Comparison of ENCODE assay signal across 6 mouse cellular contexts in genomic region chr10:82571091-82571490, GRCm38 (mm10). TPM values are rescaled to one million over a fixed set of nuclear protein-coding genes. Genes with fewer than 3 reads are reported as not detected.
DNase-seq lines count a peak whose midpoint lies in the region.

No protein-coding gene starts in this region.

- peak; percentile 6 for DNase-seq in ES-CJ7 (ENCODE audit: low read depth, low spot score)
- peak; percentile 92 for DNase-seq in R1 (ENCODE audit: low read depth, low spot score)
- peak; percentile 44 for DNase-seq in ZHBTc4 (ENCODE audit: low read depth, low spot score)
- DNase-seq in adrenal gland, adult (ENCODE audit: inconsistent age in 2 of 2, low spot score in 1 of 2), result peak; percentile 9 to 31
- DNase-seq in adrenal gland, adult 2 months, result peak; percentile 25
- DNase-seq in adrenal gland, adult 8-10 months, result peak; percentile 3

RNA-seq across cellular contexts. Expression of gene 1190007I07Rik, which starts 51.9 kb away (rescaled TPM):
- total RNA-seq in adrenal gland, adult 2 months (2021), result 10 to 100 TPM; 19.8 to 31.3 TPM
- polyA plus RNA-seq in adrenal gland, adult 2 months (2012; rRNA removed), result 70.7 and 83.9 TPM in 2 replicates
- 10 to 100 TPM; 21.7 to 25.7 (median 22.3) TPM for total RNA-seq in adrenal gland, adult 8-10 months (2022)

RNA-seq across cellular contexts. Expression of gene Tdg, which starts 58.5 kb away (rescaled TPM):
- 10 to 100 TPM; 20.8 to 25.1 TPM for total RNA-seq in adrenal gland, adult 2 months (2021)
- polyA plus RNA-seq in adrenal gland, adult 2 months (2012; rRNA removed), result 7.0 and 11.6 TPM in 2 replicates
- 10 to 100 TPM; 22.9 to 35.7 (median 25.1) TPM for total RNA-seq in adrenal gland, adult 8-10 months (2022)

Comparison
In these comparisons a context has a peak if more than half of its experiments do, and no peak if none do; other contexts are left out.
1. Peak in every context shown above with its lines: DNase-seq.
2. DNase-seq: peak in every context shown above with its lines; median percentile 92 in R1; 44 in ZHBTc4; 25 in adrenal gland, adult 2 months; 20 in adrenal gland, adult; 6 in ES-CJ7; 3 in adrenal gland, adult 8-10 months.